Mouse (Mus musculus) frontal cortex, adult (tissue): ENCODE results near the gene Hoxc10.
A peak's percentile ranks its signal among the peaks of the same experiment; 100 is the strongest.

ENCODE experiments used
- ATAC-seq: cut with Nextera tagmentation; 2 replicates; pipeline ENCODE4 v1.9.2; 2017; ENCODE audit warnings: mild to moderate bottlenecking, moderate library complexity, mixed read lengths; ENCODE audit not compliant: low TSS enrichment

The Hoxc10 gene

GRCm38 (mm10) chr15:102967511-102968397, 1.2 kb downstream of the Hoxc10 start:
- no peak for ATAC-seq

DNA sequence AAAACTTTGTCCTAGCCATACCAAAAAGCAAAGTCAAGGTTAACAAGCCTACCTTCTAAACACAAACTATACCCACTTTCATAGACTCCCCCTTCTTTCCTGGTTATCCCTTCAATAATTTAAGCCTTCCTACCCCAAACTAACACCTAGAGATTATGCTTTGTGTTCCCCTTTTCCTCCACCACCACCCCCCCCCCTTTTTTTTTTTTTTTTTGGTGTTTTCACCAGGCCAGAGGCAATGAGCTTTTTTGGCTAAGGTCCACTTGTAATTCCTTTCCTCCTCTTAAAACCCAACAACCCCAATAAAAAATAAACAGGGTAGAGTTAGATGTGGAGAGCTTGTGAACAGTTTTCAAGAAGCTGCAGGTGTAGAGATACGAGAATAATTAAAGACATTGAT, 2.7 kb downstream of the Hoxc10 start:
- ATAC-seq: no peak

DNA sequence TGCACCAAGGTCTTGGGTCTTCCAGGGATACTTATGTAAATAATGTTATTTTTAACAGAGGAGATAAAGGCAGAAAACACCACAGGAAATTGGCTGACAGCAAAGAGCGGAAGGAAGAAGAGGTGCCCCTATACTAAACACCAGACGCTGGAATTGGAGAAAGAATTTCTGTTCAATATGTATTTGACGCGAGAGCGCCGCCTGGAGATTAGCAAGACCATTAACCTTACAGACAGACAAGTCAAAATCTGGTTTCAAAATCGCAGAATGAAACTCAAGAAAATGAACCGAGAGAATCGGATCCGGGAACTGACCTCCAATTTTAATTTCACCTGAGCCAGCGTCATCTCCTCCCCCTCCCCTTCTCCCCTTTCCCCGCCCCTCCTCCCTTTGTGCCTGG, 4.1 kb downstream of the Hoxc10 start:
- no peak for ATAC-seq

DNA sequence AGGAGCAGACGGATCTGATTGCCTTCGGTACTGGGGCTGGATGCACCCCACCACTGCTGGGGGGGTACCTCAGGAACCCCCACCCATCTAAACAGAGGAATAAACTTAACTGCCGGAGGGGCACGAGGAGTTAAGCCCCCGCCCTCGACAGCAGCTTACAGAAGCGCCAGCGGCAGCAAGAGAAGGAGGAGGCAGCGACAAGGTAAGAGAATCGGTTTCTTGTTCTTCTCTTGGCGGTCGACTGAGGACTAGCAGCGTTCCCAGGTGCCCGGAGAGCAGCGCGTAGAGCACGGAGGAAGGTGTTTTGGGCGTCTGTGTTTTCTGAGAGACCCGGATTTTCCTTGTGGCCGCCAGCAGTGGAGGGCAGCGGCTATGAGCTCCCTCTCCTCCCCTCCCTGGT, 5.7 kb downstream of the Hoxc10 start:
- ATAC-seq: no peak

DNA sequence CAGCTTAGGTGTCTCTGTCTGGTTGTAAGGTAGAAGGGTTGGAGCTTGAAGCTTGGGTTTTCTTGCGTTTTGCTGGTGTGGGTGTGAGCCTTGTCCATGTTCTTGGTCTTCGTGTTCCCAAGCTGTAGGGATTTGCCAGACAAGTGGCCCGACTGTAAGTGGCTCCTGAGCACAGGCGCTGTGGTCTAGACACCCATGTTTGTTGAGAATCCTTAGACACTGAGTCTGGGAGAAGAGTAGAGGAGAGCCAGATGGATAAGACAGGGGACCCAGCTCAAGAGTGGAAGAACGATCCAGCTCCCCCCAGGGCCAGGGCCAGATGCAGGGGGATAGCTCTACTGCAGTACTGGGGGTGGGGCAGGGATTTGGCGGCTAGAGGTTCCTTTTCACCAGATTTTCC, 6.2 kb downstream of the Hoxc10 start:
- ATAC-seq: no peak

DNA sequence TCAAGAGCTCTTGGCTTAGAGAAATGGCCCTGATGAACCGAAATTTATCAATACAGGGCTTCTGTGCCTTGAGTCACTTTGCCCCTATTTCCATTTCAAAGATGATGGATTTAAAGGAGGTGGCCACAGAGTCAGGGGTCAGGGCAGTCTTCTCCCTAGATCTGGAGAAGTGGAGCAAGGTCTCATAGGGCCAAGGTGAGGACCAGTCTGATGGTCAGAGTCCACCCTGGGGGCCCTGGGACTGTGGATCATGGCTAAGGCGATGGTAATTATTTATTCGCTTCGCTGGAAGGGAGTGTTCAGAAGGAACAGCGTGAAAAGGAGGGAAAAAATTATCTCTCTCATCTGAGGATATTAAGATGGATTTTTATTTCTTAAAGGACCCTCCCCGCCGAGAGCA, 8.4 kb downstream of the Hoxc10 start:
- ATAC-seq: no peak

DNA sequence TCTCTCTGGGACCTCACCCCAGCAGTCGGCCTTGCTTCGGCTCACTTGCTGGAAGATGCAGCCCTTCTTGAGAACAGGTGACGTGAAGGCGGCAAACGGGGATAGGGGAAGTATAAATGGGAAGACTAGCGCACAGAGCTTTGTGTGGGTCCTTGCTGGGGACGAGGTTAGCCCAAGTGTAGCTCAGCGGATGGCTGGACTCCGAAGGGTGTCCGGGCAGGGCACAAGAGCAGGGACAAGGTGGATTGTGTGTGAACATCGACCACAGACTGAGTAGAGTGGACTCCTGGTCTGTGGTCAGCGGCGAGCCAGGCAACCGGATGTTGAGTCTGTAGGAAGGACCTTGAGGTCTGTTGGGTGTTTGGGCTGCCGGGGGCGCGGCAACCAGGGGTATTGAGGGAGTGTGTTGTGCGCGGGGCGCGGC, 9.1 kb downstream of the Hoxc10 start:
- no peak for ATAC-seq

DNA sequence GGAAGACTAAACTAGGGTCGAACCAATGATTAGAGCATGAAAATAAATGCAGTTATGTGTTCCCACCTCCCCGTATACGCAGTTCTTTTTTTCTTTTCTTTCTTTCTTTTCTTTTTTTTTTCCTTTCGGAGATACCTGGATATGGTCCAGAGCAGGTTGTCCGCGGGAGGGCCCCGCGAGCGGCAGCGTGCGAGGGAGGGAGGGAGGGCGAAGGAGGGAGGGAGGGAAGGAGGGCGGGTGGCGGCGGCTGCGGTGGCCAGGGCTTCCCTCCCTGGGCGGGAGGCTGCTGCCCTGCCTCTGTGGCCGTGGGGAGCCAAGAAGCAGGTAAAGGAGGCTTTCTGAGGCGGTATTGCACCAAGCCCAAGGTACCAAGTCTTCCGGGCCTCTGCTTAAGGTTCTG, 9.6 kb downstream of the Hoxc10 start, which contains the start of gene Hoxc9:
TSS of gene Hoxc9 (plus strand) at position 269 of the 400 bp plus-strand sequence.
- no peak for ATAC-seq

DNA sequence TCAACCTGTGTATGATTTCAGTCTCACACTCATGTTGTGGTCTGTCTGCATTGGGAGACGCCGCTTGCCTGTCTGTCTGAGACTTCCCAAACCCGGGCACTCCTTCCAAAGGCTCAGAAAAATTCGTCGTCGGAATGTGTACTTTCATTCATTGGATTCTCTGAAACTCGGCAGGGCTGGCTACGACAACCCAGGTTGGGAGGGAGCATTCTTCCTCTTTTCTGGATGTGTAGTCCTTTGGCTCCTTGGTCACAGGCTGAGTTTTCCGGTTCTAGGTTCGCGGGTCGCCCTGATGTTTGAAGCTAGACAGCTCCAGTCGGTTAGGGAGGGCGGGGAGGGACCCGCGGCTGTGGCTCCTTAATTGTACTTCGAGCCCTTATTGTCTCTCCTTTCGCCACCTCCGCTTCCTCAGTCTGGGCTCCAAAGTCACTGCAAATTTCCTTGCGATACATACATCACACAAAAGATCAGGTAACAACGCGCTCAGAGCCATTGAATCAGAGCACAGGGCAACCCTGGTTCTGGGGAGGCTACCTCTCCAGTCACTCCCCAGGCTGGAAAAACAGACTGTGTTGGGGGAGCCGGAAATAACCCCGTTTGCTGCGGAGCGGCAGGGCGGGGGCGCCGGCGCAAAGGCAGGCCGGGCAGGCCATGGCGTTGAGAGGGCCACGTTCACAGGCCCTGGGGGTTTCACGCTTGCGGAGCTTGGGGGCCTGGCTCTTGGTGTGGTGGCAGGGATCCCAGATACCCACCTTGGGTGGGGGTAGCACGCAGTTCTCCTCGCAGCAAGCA, 10.2 kb downstream of the Hoxc10 start:
- ATAC-seq: no peak

DNA sequence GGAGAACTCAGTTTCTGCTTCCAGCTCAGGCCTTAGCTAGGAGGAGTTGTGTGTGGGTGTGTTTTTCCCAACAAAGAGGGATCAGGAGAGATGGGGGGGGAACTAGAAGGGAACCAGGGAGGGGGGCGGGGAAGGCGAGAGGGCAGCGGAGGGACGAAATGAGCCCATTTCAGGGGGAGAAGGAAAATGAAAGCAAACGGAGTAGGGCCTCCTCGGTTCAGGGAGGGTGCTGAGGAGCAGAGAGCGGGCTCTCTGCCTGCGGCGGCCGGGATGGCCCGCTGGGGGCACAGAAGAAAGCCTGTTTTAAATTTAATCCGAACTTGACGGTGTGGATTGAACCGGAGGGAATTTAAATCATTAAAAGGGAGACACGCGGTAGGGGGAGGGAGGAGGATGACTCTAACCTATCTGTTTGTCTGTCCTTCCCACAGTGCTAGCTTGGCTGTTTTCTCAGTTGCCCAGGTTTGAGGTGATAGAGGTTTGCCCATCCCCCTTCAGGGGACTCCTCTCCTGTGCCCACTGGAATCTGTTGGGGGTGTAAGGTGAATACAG, 10.9 kb downstream of the Hoxc10 start:
- no peak for ATAC-seq

DNA sequence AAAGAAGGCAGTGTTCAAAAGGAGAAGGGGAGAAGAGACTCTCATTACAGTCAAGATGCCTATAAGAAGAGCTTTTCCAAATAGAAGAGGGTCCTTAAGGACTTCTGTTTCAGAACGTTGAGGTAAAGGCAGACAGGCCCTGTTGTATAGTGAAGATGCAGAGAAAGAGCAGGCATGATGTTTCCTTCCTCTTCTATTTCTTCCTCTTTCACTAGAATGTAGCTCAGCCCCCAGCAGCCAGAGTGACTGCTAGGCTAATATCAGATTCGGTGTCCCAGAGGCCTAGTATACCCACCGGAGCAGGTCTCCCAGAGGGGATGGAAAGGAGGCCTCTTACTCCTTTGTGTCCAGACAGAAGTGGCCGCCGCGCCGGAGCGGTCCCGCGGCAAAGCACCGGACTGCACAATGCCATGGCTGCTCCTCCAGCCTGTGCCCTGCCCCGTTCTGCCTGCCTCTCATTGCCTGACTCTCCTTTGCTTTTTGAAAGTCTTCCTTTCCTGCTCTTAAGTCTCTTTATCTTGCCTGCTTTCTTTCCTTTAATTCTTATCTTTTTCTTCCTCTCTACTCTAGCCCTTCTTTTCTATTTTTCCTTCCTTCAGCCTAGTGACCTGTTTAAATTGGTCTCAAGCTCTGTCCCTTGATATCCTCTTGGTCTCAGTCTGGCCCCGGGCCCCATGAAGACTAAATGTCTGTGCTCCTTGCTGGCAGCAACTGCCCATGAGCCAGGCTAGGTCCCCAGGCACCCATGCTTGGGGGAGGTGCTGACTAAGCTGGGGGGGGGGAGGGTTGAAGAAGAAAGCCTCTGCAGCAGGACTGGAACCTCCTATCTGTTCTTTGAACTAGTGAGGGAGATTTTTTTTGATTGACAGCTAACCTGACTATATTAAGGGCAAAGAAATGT, 12.3 kb downstream of the Hoxc10 start:
- ATAC-seq: no peak

GRCm38 (mm10) chr15:102979936-102980335, 13.3 kb downstream of the Hoxc10 start:
- ATAC-seq: no peak

DNA sequence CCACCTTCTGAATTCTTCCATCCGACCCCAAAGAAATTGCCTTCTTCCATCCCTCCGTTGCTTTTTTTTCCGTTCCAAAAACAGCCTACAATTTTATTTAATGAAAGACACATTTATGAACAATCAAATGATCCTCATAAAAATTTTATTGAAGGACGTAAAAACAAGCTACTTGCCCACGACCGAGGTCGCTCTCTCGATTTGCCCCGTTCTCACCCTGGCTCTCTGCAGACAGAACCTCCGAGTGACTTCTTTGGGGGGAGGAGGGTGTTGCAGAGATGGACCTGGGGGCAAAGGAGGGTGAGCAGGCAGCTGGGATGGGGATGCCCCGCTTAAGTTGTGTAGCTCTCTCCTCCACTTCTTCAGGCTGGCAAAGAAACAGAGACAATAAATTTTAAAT, 13.8 kb downstream of the Hoxc10 start:
- ATAC-seq: no peak

DNA sequence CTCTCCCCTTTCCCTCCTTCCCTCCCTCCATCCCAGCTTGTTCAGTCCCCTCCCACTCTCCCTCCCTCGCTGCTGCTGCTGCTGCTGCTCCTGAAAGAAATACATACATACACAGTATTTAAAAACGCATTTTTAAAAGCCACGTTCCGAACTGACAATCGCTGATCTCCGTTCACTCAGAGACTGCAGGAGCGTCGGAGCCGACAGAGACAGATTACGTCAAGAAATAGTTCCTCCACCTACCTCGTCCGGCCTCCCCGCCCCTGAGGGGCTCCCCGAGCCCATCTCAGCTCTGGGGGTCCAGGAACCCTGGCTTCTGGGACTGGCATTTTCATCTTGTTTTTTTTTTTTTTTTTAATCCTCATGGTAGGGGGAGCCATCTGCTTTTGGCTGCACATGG, 14.3 kb downstream of the Hoxc10 start:
- no peak for ATAC-seq

- ATAC-seq: no peak
These were observed 15.0 kb downstream of the Hoxc10 start for GRCm38 (mm10) chr15:102981379-102982288.

DNA sequence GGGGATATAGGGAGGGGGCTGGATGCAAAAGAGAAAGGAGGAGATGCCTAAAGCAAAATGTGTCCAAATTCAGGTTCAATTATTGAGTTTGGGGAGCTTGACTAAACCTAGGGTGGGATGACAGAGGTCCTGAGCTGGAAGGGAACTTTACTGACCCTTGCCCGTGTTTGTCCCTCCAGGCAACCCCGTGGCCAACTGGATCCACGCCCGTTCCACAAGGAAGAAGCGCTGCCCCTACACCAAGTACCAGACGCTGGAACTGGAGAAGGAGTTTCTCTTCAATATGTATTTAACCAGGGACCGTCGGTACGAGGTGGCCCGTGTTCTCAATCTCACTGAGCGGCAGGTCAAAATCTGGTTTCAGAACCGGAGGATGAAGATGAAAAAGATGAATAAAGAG, 17.1 kb downstream of the Hoxc10 start:
- no peak for ATAC-seq

DNA sequence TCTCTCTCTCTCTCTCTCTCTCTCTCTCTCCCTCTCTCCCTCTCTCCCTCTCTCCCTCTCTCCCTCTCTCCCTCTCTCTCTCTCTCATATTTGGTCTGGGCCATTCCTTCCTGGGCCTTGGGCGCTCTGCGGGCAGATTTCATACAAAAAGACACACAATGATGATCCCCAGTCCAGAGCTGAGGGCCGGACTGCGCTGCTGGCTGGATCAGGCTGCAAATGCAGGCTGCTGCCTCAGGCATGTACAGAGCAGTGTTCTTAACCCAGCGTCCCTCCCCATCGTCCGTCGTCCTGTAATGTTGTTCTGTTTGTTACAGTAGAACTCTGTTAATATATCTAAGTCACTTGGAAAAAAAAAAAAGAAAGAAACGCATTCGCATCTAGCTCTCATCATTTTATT, 17.9 kb downstream of the Hoxc10 start:
- ATAC-seq: no peak

DNA sequence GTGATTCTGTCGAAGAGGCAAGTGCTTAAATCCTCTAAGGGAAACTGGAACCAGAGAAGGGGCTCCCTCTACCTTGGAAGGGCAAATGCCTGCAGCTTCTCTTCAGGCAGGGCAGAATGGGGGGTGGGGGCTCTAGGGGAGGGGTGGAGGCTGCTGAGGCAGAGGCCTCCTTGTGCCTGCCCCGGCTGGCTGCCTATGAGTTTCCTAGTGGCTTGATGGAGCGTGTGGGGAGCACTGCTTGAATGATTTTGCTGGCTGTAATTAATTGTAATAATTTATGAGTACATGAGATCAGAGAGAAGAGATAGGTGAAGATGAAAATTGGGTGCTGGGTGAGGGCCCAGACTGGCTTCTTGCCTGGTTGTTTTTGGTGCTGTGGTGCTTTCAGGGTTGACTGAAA, 18.3 kb downstream of the Hoxc10 start:
- no peak for ATAC-seq

DNA sequence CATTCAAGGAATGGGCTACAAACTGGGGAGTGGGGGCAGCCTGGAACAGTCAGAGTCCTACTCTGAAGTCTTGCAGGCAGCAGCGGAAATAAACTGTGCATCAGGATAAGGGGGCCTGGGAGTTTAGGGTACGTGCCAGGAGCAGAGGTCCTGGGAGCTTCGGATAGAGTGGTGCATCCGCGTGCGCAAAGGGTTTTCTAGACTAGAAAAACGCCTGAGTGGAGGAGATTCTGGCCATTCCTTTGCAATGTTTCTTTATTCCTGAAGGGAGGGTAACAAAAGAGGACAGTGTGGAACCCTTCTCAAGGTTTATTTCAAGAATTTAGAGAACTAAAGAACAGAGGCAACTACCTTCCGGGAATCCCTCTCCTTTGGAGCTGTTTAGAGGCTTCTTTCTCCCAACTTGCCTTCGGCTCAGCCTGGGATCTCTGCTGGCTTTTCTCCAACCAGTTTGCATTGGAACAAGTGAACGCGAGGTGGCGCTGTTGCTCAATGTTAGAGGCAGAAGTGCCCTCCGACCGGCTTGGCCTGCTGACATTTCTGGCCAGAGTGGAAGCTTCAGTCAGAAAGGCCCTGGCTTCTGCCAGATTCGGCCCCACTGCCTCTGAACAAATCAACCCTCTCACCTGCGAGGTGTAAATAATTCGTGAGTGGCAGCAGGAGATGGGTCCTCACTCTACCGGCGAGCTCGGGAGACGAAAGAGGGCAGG, 20.7 kb downstream of the Hoxc10 start:
- ATAC-seq: 0 out of 2 replicates have a peak, but pooled peaks have one; percentile 47

- no peak for ATAC-seq
These were observed 21.5 kb downstream of the Hoxc10 start for GRCm38 (mm10) chr15:102988078-102988477.
